Mouse (Mus musculus): ENCODE measurements around the gene Gjd3.
A peak's percentile ranks its signal among the peaks of the same experiment; 100 is the strongest.
"Not testable (repeated sequence)": the region's sequence is repeated elsewhere in the genome, so short reads cannot be mapped to it uniquely, and the experiment has no call there.

The Gjd3 gene

DNA sequence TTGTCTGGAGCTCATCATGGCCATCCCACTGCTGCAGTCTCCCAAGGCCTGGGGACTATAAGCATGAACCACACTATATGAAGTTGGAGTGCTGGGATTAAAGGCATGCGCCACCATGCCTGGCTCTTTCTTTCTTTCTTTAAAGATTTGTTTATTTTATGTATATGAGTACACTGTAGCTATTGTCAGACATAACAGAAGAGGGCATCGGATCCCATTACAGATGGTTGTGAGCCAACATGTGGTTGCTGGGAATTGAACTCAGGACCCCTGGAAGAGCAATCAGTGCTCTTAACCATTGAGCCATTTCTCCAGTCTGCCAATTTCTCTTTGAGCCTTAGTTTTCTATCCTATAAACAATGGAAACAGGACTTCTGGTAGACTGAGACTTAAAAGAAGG lies 49.0 kb downstream of the Gjd3 start:
- not testable (repeated sequence) for DNase-seq (ENCODE audit: low spot score)

GRCm38 (mm10) chr11:98933151-98933550 lies 49.7 kb downstream of the Gjd3 start:
- DNase-seq (ENCODE audit: low spot score), result peak; percentile 92

DNA sequence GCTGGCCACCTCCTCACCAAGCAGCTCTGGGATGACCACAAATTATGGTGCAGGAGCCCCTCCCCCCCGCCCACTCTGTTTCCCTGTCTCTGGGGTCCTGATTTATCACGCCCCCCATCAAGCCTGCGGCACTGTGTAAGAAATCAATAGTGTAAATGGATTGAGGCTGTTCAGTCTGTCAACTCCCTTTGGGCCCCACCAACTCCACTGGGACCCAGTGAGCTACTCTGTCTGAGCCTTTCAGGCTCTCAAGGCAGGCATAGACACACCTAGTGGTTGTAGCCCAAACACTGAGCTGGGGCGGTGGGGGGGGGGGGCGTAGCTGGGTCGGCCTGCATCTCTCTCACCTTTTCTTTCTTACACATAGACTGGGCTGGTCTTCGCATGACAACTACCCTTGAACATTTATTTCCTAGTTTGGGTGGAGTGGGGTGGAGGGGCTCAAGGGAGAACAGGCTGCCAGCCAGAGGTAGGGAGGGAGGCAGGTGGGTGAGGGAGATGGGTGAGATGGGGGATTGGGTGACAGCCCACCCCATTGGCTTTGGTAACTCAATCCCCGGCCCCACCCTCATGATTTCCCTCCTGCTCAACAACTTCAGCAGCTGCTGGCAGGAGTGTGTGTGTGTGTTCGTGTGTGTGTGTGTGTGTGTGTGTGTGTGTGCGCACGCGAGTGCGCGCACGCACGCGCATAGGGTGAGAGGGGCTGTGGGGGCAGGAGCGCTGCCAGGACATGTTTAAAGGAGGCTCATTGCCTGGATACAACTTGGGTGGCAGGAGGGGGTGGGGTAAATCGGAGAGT lies 50.3 kb downstream of the Gjd3 start:
- peak; percentile 71 for DNase-seq (ENCODE audit: low spot score)
